Mouse (Mus musculus) G1E (cell line): ENCODE results near the gene Gins3. TPM values are rescaled to one million over a fixed set of nuclear protein-coding genes. Genes with fewer than 3 reads are reported as not detected.

Experiments used
- ATAC-seq: 2 replicates; pipeline ENCODE4 v1.8.0; 2016; ENCODE audit warnings: mild to moderate bottlenecking; ENCODE audit not compliant: insufficient number of reproducible peaks, poor library complexity, low FRiP score, severe bottlenecking; ENCODE audit errors: extremely low read depth
- DNase-seq: peaks from one replicate; pipeline ENCODE4 v3.0.0; 2012; ENCODE audit warnings: low spot score
- H3K27me3 ChIP-seq: 2 replicates; pipeline ENCODE4 v1.6.1; 2012; ENCODE audit warnings: mild to moderate bottlenecking, low read length, inconsistent platforms; ENCODE audit not compliant: insufficient read depth
- H3K36me3 ChIP-seq: replicated peaks from 2 replicates; pipeline ENCODE3; 2012; ENCODE audit warnings: mild to moderate bottlenecking, inconsistent platforms
- H3K4me1 ChIP-seq: 2 replicates; pipeline ENCODE4 v1.6.1; 2012; ENCODE audit warnings: low read depth, low read length, inconsistent platforms, mixed read lengths; ENCODE audit not compliant: insufficient read depth
- H3K4me3 ChIP-seq: 2 replicates; pipeline ENCODE4 v1.5.1; 2012; ENCODE audit warnings: low read depth, mild to moderate bottlenecking, inconsistent platforms, low read length, moderate library complexity, mixed read lengths
- H3K9me3 ChIP-seq: replicated peaks from 2 replicates; pipeline ENCODE4 v1.6.1; 2012; ENCODE audit warnings: inconsistent platforms
- CTCF ChIP-seq: IDR thresholded peaks from 2 replicates; pipeline ENCODE4 v1.5.1; 2012; ENCODE audit warnings: low read depth, low read length, inconsistent platforms, mixed read lengths
- GATA1 ChIP-seq: IDR thresholded peaks from 2 replicates; pipeline ENCODE4 v1.6.1; 2012; ENCODE audit warnings: borderline replicate concordance, low read length, inconsistent platforms, mixed read lengths
- GATA2 ChIP-seq: IDR thresholded peaks from 2 replicates; pipeline ENCODE4 v1.6.1; 2012; ENCODE audit warnings: low read depth, low read length, inconsistent platforms, borderline replicate concordance
- POLR2AphosphoS5 ChIP-seq: IDR thresholded peaks from 2 replicates; pipeline ENCODE4 v1.6.1; 2012; ENCODE audit warnings: low read depth, low read length, inconsistent platforms; ENCODE audit not compliant: insufficient replicate concordance
- TAL1 ChIP-seq: conservative IDR thresholded peaks from 2 replicates; pipeline ENCODE4 v1.6.1; 2012; ENCODE audit warnings: low read depth, low read length, inconsistent platforms, mixed read lengths
- polyA plus RNA-seq: library from polyadenylated mRNA; stranded (reverse); fragments of >175 nt; gene quantifications from 2 replicates; pipeline ENCODE4 v1.2.3, GENCODE M21; 2012
- total RNA-seq, 2 experiments: library from RNA; stranded (forward) in 1 of 2; stranded (reverse) in 1 of 2; fragments of 200-1000 nt in 1 of 2; fragments of >200 nt in 1 of 2; fragmentation: Nextera tagmentation in 1 of 2; gene quantifications; 2 replicates each; pipeline ENCODE4 v1.2.3; 2014 to 2017

The Gins3 gene
- total RNA-seq (2014; fragmentation: Nextera tagmentation) (30.8 and 32.5 TPM in 2 replicates), total RNA-seq (2017) (32.6 and 32.9 TPM in 2 replicates), polyA plus RNA-seq (9.2 and 9.5 TPM in 2 replicates)

- no peak for TF ChIP-seq TAL1
- no peak for TF ChIP-seq GATA1
- no peak for TF ChIP-seq GATA2
- Histone ChIP-seq H3K4me3 (peak within 1 kb of the TSS; percentile 88), H3K4me1 (peaks cover 23% of the 10 kb centered on the region), H3K27me3 (peaks cover 4% of the 10 kb centered on the region), H3K9me3 (no peaks in the 10 kb centered on the region), H3K36me3 (peaks cover 26% of the 10 kb centered on the region)
- peak; percentile 72 for DNase-seq
- ATAC-seq: peak; percentile 88
Measured at GRCm38 (mm10) chr8:95633262-95634062, at the start of gene Gins3. Gene Gins3 (plus strand): TSS chr8:95633453.

- Histone ChIP-seq H3K4me3 (no peak overlapping the region), H3K4me1 (peaks cover 18% of the 10 kb centered on the region), H3K36me3 (no peaks in the 10 kb centered on the region), H3K27me3 (peaks cover 2% of the 10 kb centered on the region; the same call in 1 of the 2 replicates), H3K9me3 (peaks cover 17% of the 10 kb centered on the region)
- TF ChIP-seq CTCF: no peak
- no peak for TF ChIP-seq GATA1
- no peak for TF ChIP-seq POLR2AphosphoS5
- TF ChIP-seq TAL1: no peak
- no peak for TF ChIP-seq GATA2
- DNase-seq (no peak), ATAC-seq (no peak)
Measured at GRCm38 (mm10) chr8:95587339-95587738, 45.9 kb upstream of the Gins3 start.

- H3K9me3 ChIP-seq: peaks cover 22% of the 10 kb centered on the region
- H3K36me3 ChIP-seq: no peaks in the 10 kb centered on the region
- TF ChIP-seq GATA2: no peak
- no peaks in the 10 kb centered on the region for H3K27me3 ChIP-seq
- ATAC-seq: no peak
- peaks cover 36% of the 10 kb centered on the region for H3K4me1 ChIP-seq
- H3K4me3 ChIP-seq: no peak overlapping the region
- no peak for DNase-seq
Measured at GRCm38 (mm10) chr8:95589282-95589681, 44.0 kb upstream of the Gins3 start.

- H3K4me3 ChIP-seq: no peak overlapping the region
- TF ChIP-seq POLR2AphosphoS5 (no peak), CTCF (no peak), GATA2 (no peak), GATA1 (no peak), TAL1 (no peak)
- ATAC-seq (no peak), DNase-seq (no peak)
- H3K9me3 ChIP-seq: peaks cover 22% of the 10 kb centered on the region
- no peaks in the 10 kb centered on the region for H3K36me3 ChIP-seq
- peaks cover 44% of the 10 kb centered on the region for H3K4me1 ChIP-seq
- H3K27me3 ChIP-seq: no peaks in the 10 kb centered on the region
Measured at GRCm38 (mm10) chr8:95590539-95590938, 42.7 kb upstream of the Gins3 start.

GRCm38 (mm10) chr8:95592131-95592780 lies 41.0 kb upstream of the Gins3 start:
- ATAC-seq (peak; percentile 71), DNase-seq (peak; percentile 26)
- Histone ChIP-seq H3K4me3 (no peak overlapping the region; the same call in 1 of the 2 replicates), H3K9me3 (peaks cover 22% of the 10 kb centered on the region), H3K27me3 (no peaks in the 10 kb centered on the region), H3K4me1 (peaks cover 51% of the 10 kb centered on the region), H3K36me3 (no peaks in the 10 kb centered on the region)
- TF ChIP-seq GATA2 (no peak), CTCF (no peak), POLR2AphosphoS5 (no peak), TAL1 (peak; percentile 42)

- ATAC-seq (peak; percentile 56), DNase-seq (no peak)
- Histone ChIP-seq H3K27me3 (no peaks in the 10 kb centered on the region), H3K9me3 (peaks cover 17% of the 10 kb centered on the region), H3K4me1 (peaks cover 51% of the 10 kb centered on the region), H3K4me3 (no peak overlapping the region; the same call in 1 of the 2 replicates), H3K36me3 (no peaks in the 10 kb centered on the region)
- TF ChIP-seq GATA2 (no peak), CTCF (no peak), POLR2AphosphoS5 (no peak), TAL1 (no peak)
Measured at GRCm38 (mm10) chr8:95593439-95594393, 39.5 kb upstream of the Gins3 start.
